Comparison of ENCODE assay signal across 15 mouse cellular contexts in genomic region chr19:53002166-53003095, GRCm38 (mm10). TPM values are rescaled to one million over a fixed set of nuclear protein-coding genes. Genes with fewer than 3 reads are reported as not detected.
A peak's percentile ranks its signal among the peaks of the same experiment; 100 is the strongest.
DNase-seq lines count a peak whose midpoint lies in the region; ATAC-seq and TF ChIP-seq lines count a peak whose summit lies in the region.
"Had no signal": no experiment of that assay in that cellular context is flagged by ENCODE, and none has a peak within 500 bp of the region (broad histone marks: within the 10 kb centered on the region; RNA-seq: fewer than 3 reads in every experiment).

No protein-coding gene starts in this region.

- no peaks in the 10 kb centered on the region for H3K9me3 ChIP-seq in G1E (replicated peaks)
- H3K9me3 ChIP-seq in liver, embryonic 15.5 days (replicated peaks): no peaks in the 10 kb centered on the region
- H3K9me3 ChIP-seq in forebrain, embryonic 11.5 days (ENCODE audit: control insufficient read depth, low read length): no peaks in the 10 kb centered on the region
- H3K9me3 ChIP-seq: embryonic facial prominence, embryonic 15.5 days; hindbrain, embryonic 12.5 days had no signal

- H3K36me3 ChIP-seq in heart, adult 2 months (ENCODE audit: control insufficient read depth, insufficient read depth, low read length): no peaks in the 10 kb centered on the region
- peaks cover 96% of the 10 kb centered on the region for H3K36me3 ChIP-seq in G1E (replicated peaks)
- H3K36me3 ChIP-seq in liver, embryonic 15.5 days (replicated peaks): peaks cover 99% of the 10 kb centered on the region
- H3K36me3 ChIP-seq in forebrain, embryonic 11.5 days (ENCODE audit: control insufficient read depth, insufficient read depth, low read length): no peaks in the 10 kb centered on the region; the same call in none of the 2 replicates

- no peak for TF ChIP-seq CTCF in heart, adult 2 months (IDR thresholded peaks at IDR 0.05)
- no peak for TF ChIP-seq CTCF in G1E (IDR thresholded peaks at IDR 0.05; ENCODE audit: low read depth, low read length)
- no peak for TF ChIP-seq CTCF in gastrocnemius, adult 2 months (IDR thresholded peaks at IDR 0.05)

- no peaks in the 10 kb centered on the region for H3K27me3 ChIP-seq in heart, adult 2 months (ENCODE audit: control insufficient read depth, insufficient read depth, low read length)
- H3K27me3 ChIP-seq in G1E (ENCODE audit: insufficient read depth, low read length): no peaks in the 10 kb centered on the region
- H3K27me3 ChIP-seq in liver, embryonic 15.5 days: no peaks in the 10 kb centered on the region
- no peaks in the 10 kb centered on the region for H3K27me3 ChIP-seq in forebrain, embryonic 11.5 days (ENCODE audit: control insufficient read depth, insufficient read depth, low read length)
- H3K27me3 ChIP-seq: embryonic facial prominence, embryonic 15.5 days; hindbrain, embryonic 12.5 days had no signal

- no peak overlapping the region for H3K9ac ChIP-seq in heart, adult 2 months (ENCODE audit: low read depth, low read length)
- peak overlapping the region; percentile 6; the same call in 1 of the 2 replicates for H3K9ac ChIP-seq in liver, embryonic 15.5 days
- no peak overlapping the region for H3K9ac ChIP-seq in forebrain, embryonic 11.5 days (ENCODE audit: low read length)
- H3K9ac ChIP-seq: embryonic facial prominence, embryonic 15.5 days; hindbrain, embryonic 12.5 days had no signal

- peak overlapping the region; percentile 50 for H3K4me2 ChIP-seq in liver, embryonic 15.5 days
- H3K4me2 ChIP-seq in forebrain, embryonic 11.5 days (ENCODE audit: low read depth, low read length, severe bottlenecking): no peak overlapping the region
- H3K4me2 ChIP-seq: embryonic facial prominence, embryonic 15.5 days; heart, embryonic 11.5 days; hindbrain, embryonic 12.5 days had no signal

- TF ChIP-seq POLR2A in heart, adult 2 months (IDR thresholded peaks at IDR 0.05; ENCODE audit: insufficient read depth, low read depth, low read length): no peak

- DNase-seq in heart, adult 11 months: peak; percentile 90
- DNase-seq in heart, adult 2 months: no peak
- DNase-seq in G1E (ENCODE audit: low spot score): peak; percentile 77
- DNase-seq in gastrocnemius, adult 2 months: peak; percentile 69
- DNase-seq in kidney, postnatal 14 days: no peak
- DNase-seq in forebrain, embryonic 11.5 days (ENCODE audit: low spot score): no peak
- DNase-seq in right cerebral cortex, postnatal 25 days: no peak
- DNase-seq: adrenal gland, adult 8-10 months; midbrain, embryonic 14.5 days; thymus, postnatal 4 days had no signal

- H3K27ac ChIP-seq in heart, adult 2 months: no peak overlapping the region
- H3K27ac ChIP-seq in gastrocnemius, adult 2 months: peak overlapping the region; percentile 16; the same call in 1 of the 2 replicates
- H3K27ac ChIP-seq in liver, embryonic 15.5 days (replicated peaks): peak overlapping the region; percentile 88
- H3K27ac ChIP-seq in forebrain, embryonic 11.5 days (ENCODE audit: low read depth, low read length): no peak overlapping the region
- H3K27ac ChIP-seq: embryonic facial prominence, embryonic 15.5 days; hindbrain, embryonic 12.5 days had no signal

- no peak overlapping the region for H3K4me3 ChIP-seq in heart, adult 2 months
- peak overlapping the region; percentile 68 for H3K4me3 ChIP-seq in G1E (ENCODE audit: low read depth, low read length)
- no peak overlapping the region for H3K4me3 ChIP-seq in gastrocnemius, adult 2 months
- H3K4me3 ChIP-seq in liver, embryonic 15.5 days (replicated peaks): no peak overlapping the region
- no peak overlapping the region for H3K4me3 ChIP-seq in forebrain, embryonic 11.5 days (ENCODE audit: low read depth, low read length)
- H3K4me3 ChIP-seq: embryonic facial prominence, embryonic 15.5 days; hindbrain, embryonic 12.5 days had no signal

- peak; percentile 51 for ATAC-seq in G1E (ENCODE audit: extremely low read depth, insufficient number of reproducible peaks, low FRiP score, poor library complexity, severe bottlenecking)
- ATAC-seq in liver, embryonic 15.5 days (ENCODE audit: insufficient read depth): peak; percentile 74
- no peak for ATAC-seq in forebrain, embryonic 11.5 days (replicated peaks; ENCODE audit: low FRiP score)
- ATAC-seq: intestine, embryonic 16.5 days had no signal

- no peak for TF ChIP-seq EP300 in heart, adult 2 months (IDR thresholded peaks at IDR 0.05; ENCODE audit: insufficient read depth, low read depth, low read length)

- no peaks in the 10 kb centered on the region for H3K79me2 ChIP-seq in heart, adult 2 months (replicated peaks; ENCODE audit: control insufficient read depth, insufficient read depth, low read length)

- no peaks in the 10 kb centered on the region for H3K4me1 ChIP-seq in heart, adult 2 months (ENCODE audit: control insufficient read depth, insufficient read depth, low read length)
- H3K4me1 ChIP-seq in G1E (ENCODE audit: insufficient read depth, low read depth, low read length): peaks cover 88% of the 10 kb centered on the region
- peaks cover 40% of the 10 kb centered on the region for H3K4me1 ChIP-seq in liver, embryonic 15.5 days (replicated peaks)
- no peaks in the 10 kb centered on the region for H3K4me1 ChIP-seq in forebrain, embryonic 11.5 days (replicated peaks; ENCODE audit: control insufficient read depth, insufficient read depth, low read length)
- H3K4me1 ChIP-seq: embryonic facial prominence, embryonic 15.5 days; hindbrain, embryonic 12.5 days had no signal

- intact Hi-C loops in heart, adult 2 months (cut with DNase I): no loop called here
- intact Hi-C loops in gastrocnemius, adult 2 months (cut with DNase I): no loop called here

- WGBS in heart, adult 2 months: 79% methylated on average over 23 of the region's 23 CpGs
- WGBS in liver, embryonic 15.5 days (ENCODE audit: insufficient replicate concordance): 66% methylated on average over 23 of the region's 23 CpGs
- 92% methylated on average over 23 of the region's 23 CpGs for WGBS in forebrain, embryonic 11.5 days

RNA-seq across cellular contexts. Expression of gene Xpnpep1, which starts 37.6 kb away (rescaled TPM):
- 10 to 100 TPM; 59.8 to 70.1 TPM for total RNA-seq in heart, adult 2 months (2021)
- polyA plus RNA-seq in heart, adult 2 months (2012; rRNA removed): 49.8 and 71.9 TPM in 2 replicates
- total RNA-seq in G1E (2014; fragmentation: Nextera tagmentation) (177 and 180 TPM in 2 replicates), G1E (2017) (308 and 385 TPM in 2 replicates)
- 135 and 219 TPM in 2 replicates for polyA plus RNA-seq in G1E (2012)
- total RNA-seq in gastrocnemius, adult 2 months (2021): 10 to 100 TPM; 41.9 to 48.9 TPM
- polyA plus RNA-seq in liver, embryonic 15.5 days (2015; fragmentation: Nextera tagmentation; extraction: Ambion mirVana): 83.4 and 87.2 TPM in 2 replicates
- polyA plus RNA-seq in forebrain, embryonic 11.5 days (2014; fragmentation: Nextera tagmentation; extraction: Ambion mirVana): 150 and 168 TPM in 2 replicates

Comparison
In these comparisons a context has a peak if more than half of its experiments do, and no peak if none do; other contexts are left out.
1. DNase-seq: peak in heart, adult 11 months (single experiment), G1E (single experiment) and gastrocnemius, adult 2 months (single experiment); none in heart, adult 2 months (0 of 2), kidney, postnatal 14 days (single experiment), forebrain, embryonic 11.5 days (single experiment) and right cerebral cortex, postnatal 25 days (single experiment).
2. H3K27ac ChIP-seq: peak in gastrocnemius, adult 2 months (single experiment) and liver, embryonic 15.5 days (single experiment); none in heart, adult 2 months (single experiment) and forebrain, embryonic 11.5 days (single experiment).